Mouse (Mus musculus) gastrocnemius, postnatal 36 days (tissue): Measurements from ENCODE around the gene Rerg. TPM values are rescaled to one million over a fixed set of nuclear protein-coding genes. Genes with fewer than 3 reads are reported as not detected.

ENCODE experiments used
- DNase-seq, 2 experiments: peaks; one replicate each; pipeline ENCODE4 v3.0.0; 2022
- intact Hi-C: fragments of 180-260 bp; cut with DNase I; formaldehyde crosslinking; loops from one replicate; pipeline ENCODE4 v1.15.1; 2025
- total RNA-seq, 2 experiments: library from RNA; stranded (reverse); gene quantifications; 2 replicates each; pipeline ENCODE4 v1.2.3; 2021

The Rerg gene
- total RNA-seq, 2 experiments from 2014 or later, result 1.1 to 1.6 TPM

- intact Hi-C loops, result loop anchor here (10.0 kb wide), 2 partner anchors 172 to 292 kb away; partner anchors contain the start of gene Mgp
- no peak for DNase-seq
Observed at GRCm38 (mm10) chr6:137166843-137167242, 3.5 kb downstream of the Rerg start.

- DNase-seq, result no peak
- intact Hi-C loops, result loop anchor here (10.0 kb wide), 2 partner anchors 169 to 289 kb away; partner anchors contain the start of gene Mgp
Observed at GRCm38 (mm10) chr6:137163571-137163970, 6.7 kb downstream of the Rerg start.

- DNase-seq, result no peak
- intact Hi-C loops, result loop anchor here (10.0 kb wide), 2 partner anchors 168 to 288 kb away; partner anchors contain the start of gene Mgp
Observed at GRCm38 (mm10) chr6:137163061-137163460, 7.2 kb downstream of the Rerg start.

GRCm38 (mm10) chr6:137162481-137162880 lies 7.8 kb downstream of the Rerg start:
- intact Hi-C loops, result loop anchor here (10.0 kb wide), 2 partner anchors 168 to 288 kb away; partner anchors contain the start of gene Mgp

GRCm38 (mm10) chr6:137161491-137162088 lies 8.7 kb downstream of the Rerg start:
- intact Hi-C loops, result loop anchor here (10.0 kb wide), 2 partner anchors 167 to 287 kb away; partner anchors contain the start of gene Mgp
- DNase-seq, result no peak

More at GRCm38 (mm10) chr6:137162481-137162880, 7.8 kb downstream of the Rerg start:
- DNase-seq, result no peak

- DNase-seq, result no peak
- intact Hi-C loops, result no loop called here
Observed at GRCm38 (mm10) chr6:137159372-137159926, 10.8 kb downstream of the Rerg start.

GRCm38 (mm10) chr6:137156437-137157219 lies 13.7 kb downstream of the Rerg start:
- intact Hi-C loops, result no loop called here
- no peak for DNase-seq

- intact Hi-C loops, result no loop called here
- DNase-seq, result no peak
Observed at GRCm38 (mm10) chr6:137155196-137156137, 14.8 kb downstream of the Rerg start.

GRCm38 (mm10) chr6:137153021-137153420 lies 17.3 kb downstream of the Rerg start:
- DNase-seq, result no peak
- intact Hi-C loops, result no loop called here

- intact Hi-C loops, result no loop called here
- no peak for DNase-seq
Observed at GRCm38 (mm10) chr6:137151015-137151414, 19.3 kb downstream of the Rerg start.

- intact Hi-C loops, result no loop called here
- DNase-seq, result no peak
Observed at GRCm38 (mm10) chr6:137149833-137150232, 20.5 kb downstream of the Rerg start.

- no peak for DNase-seq
- intact Hi-C loops, result no loop called here
Observed at GRCm38 (mm10) chr6:137146910-137147309, 23.4 kb downstream of the Rerg start.

- DNase-seq, result no peak
- intact Hi-C loops, result no loop called here
Observed at GRCm38 (mm10) chr6:137145611-137146010, 24.7 kb downstream of the Rerg start.

- intact Hi-C loops, result no loop called here
- no peak for DNase-seq
Observed at GRCm38 (mm10) chr6:137144958-137145535, 25.2 kb downstream of the Rerg start.

GRCm38 (mm10) chr6:137144526-137144840 lies 25.8 kb downstream of the Rerg start:
- intact Hi-C loops, result no loop called here
- DNase-seq, result no peak

- intact Hi-C loops, result no loop called here
- DNase-seq, result no peak
Observed at GRCm38 (mm10) chr6:137143818-137144525, 26.3 kb downstream of the Rerg start.

- intact Hi-C loops, result no loop called here
- DNase-seq, result no peak
Observed at GRCm38 (mm10) chr6:137142796-137143195, 27.5 kb downstream of the Rerg start.

- intact Hi-C loops, result no loop called here
- DNase-seq, result no peak
Observed at GRCm38 (mm10) chr6:137141247-137141820, 29.0 kb downstream of the Rerg start.

- intact Hi-C loops, result no loop called here
- no peak for DNase-seq
Observed at GRCm38 (mm10) chr6:137138822-137139221, 31.5 kb downstream of the Rerg start.
